Mouse (Mus musculus): ENCODE data around the gene Mst1. TPM values are rescaled to one million over a fixed set of nuclear protein-coding genes. Genes with fewer than 3 reads are reported as not detected.

The Mst1 gene
- polyA plus RNA-seq, 1 experiment from 2014 or later: not detected

DNA sequence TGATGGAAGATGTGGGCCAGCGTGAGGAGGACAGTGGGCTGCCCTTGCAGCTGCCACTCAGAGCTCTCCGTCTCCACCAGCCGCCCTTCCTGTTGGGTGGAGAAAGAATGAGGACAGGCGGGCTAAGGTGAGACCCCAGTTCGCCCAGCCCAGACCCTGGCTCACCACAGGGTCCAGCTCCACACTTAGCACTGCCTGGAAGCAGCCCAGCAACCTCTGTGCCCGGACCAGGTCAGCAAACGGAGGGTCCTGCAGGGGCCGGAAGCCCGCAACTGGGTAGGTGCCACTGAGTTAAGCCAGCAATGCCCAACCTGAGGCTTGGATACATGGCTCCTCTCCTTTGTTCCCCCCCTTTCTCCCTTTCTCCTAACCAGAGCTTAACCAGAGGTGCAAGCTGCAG is 11.2 kb upstream of the Mst1 start:
- ATAC-seq (ENCODE audit: low FRiP score, low TSS enrichment): no peak
- WGBS: 87% methylated on average over 9 of the region's 9 CpGs

GRCm38 (mm10) chr9:108069529-108069928 is 10.7 kb upstream of the Mst1 start:
- H3K9ac ChIP-seq (replicated peaks; ENCODE audit: low read length): no peak overlapping the region
- H3K4me3 ChIP-seq (replicated peaks; ENCODE audit: low read depth, low read length): no peak overlapping the region
- WGBS: 90% methylated on average over 7 of the region's 7 CpGs
- peaks cover 39% of the 10 kb centered on the region for H3K36me3 ChIP-seq (ENCODE audit: control insufficient read depth, insufficient read depth, low read length)
- no peak overlapping the region for H3K4me2 ChIP-seq (ENCODE audit: low read length)
- DNase-seq (no peak), ATAC-seq (ENCODE audit: low FRiP score, low TSS enrichment) (no peak)
- no peaks in the 10 kb centered on the region for H3K4me1 ChIP-seq (ENCODE audit: control insufficient read depth, insufficient read depth, low read length)
- H3K9me3 ChIP-seq (ENCODE audit: control insufficient read depth, low read length): no peaks in the 10 kb centered on the region
- H3K27me3 ChIP-seq (ENCODE audit: control insufficient read depth, insufficient read depth, low read length): no peaks in the 10 kb centered on the region
- H3K27ac ChIP-seq (replicated peaks; ENCODE audit: low read depth, low read length): no peak overlapping the region

More for the DNA sequence above, 11.2 kb upstream of the Mst1 start:
- no peaks in the 10 kb centered on the region for H3K4me1 ChIP-seq (ENCODE audit: control insufficient read depth, insufficient read depth, low read length)
- no peak overlapping the region for H3K27ac ChIP-seq (replicated peaks; ENCODE audit: low read depth, low read length)
- DNase-seq: no peak
- no peaks in the 10 kb centered on the region for H3K9me3 ChIP-seq (ENCODE audit: control insufficient read depth, low read length)
- no peak overlapping the region for H3K9ac ChIP-seq (replicated peaks; ENCODE audit: low read length)
- H3K4me3 ChIP-seq (replicated peaks; ENCODE audit: low read depth, low read length): no peak overlapping the region
- H3K36me3 ChIP-seq (ENCODE audit: control insufficient read depth, insufficient read depth, low read length): peaks cover 42% of the 10 kb centered on the region
- H3K4me2 ChIP-seq (ENCODE audit: low read length): no peak overlapping the region
- no peaks in the 10 kb centered on the region for H3K27me3 ChIP-seq (ENCODE audit: control insufficient read depth, insufficient read depth, low read length)

GRCm38 (mm10) chr9:108071801-108072200 is 8.4 kb upstream of the Mst1 start:
- no peak overlapping the region for H3K4me2 ChIP-seq (ENCODE audit: low read length)
- H3K27me3 ChIP-seq (ENCODE audit: control insufficient read depth, insufficient read depth, low read length): no peaks in the 10 kb centered on the region
- no peaks in the 10 kb centered on the region for H3K4me1 ChIP-seq (ENCODE audit: control insufficient read depth, insufficient read depth, low read length)
- H3K9ac ChIP-seq (replicated peaks; ENCODE audit: low read length): no peak overlapping the region
- no peak for DNase-seq
- H3K4me3 ChIP-seq (replicated peaks; ENCODE audit: low read depth, low read length): no peak overlapping the region
- peaks cover 33% of the 10 kb centered on the region for H3K36me3 ChIP-seq (ENCODE audit: control insufficient read depth, insufficient read depth, low read length)
- WGBS: 90% methylated on average over 4 of the region's 4 CpGs
- no peak for ATAC-seq (ENCODE audit: low FRiP score, low TSS enrichment)
- H3K9me3 ChIP-seq (ENCODE audit: control insufficient read depth, low read length): no peaks in the 10 kb centered on the region
- H3K27ac ChIP-seq (replicated peaks; ENCODE audit: low read depth, low read length): no peak overlapping the region

DNA sequence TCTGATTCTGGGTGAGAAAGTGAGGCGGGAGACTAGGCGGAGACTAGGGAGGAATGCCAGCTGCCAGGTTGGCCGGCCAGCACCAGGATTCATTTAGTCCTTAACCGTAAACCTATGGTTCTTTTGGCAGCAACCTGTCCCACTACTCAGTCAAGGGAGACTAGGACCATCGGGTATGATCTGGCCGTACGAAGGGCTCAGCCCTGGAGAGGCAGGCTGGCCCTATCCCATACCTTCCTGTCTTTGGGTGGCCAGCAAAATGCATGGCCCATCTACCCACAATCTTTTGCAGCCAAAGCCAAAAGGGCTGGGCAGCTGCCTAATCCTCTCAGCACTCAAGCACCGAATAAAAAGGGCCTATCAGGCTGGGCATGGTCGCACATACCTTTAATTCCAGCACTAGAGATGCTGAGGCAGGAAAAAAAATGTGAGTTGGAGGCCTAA is 7.7 kb upstream of the Mst1 start:
- Histone ChIP-seq H3K9ac (replicated peaks; ENCODE audit: low read length) (no peak overlapping the region), H3K4me1 (ENCODE audit: control insufficient read depth, insufficient read depth, low read length) (no peaks in the 10 kb centered on the region), H3K27ac (replicated peaks; ENCODE audit: low read depth, low read length) (no peak overlapping the region), H3K36me3 (ENCODE audit: control insufficient read depth, insufficient read depth, low read length) (peaks cover 34% of the 10 kb centered on the region), H3K4me2 (ENCODE audit: low read length) (no peak overlapping the region), H3K4me3 (replicated peaks; ENCODE audit: low read depth, low read length) (no peak overlapping the region), H3K9me3 (ENCODE audit: control insufficient read depth, low read length) (no peaks in the 10 kb centered on the region), H3K27me3 (ENCODE audit: control insufficient read depth, insufficient read depth, low read length) (no peaks in the 10 kb centered on the region)
- DNase-seq (no peak), ATAC-seq (ENCODE audit: low FRiP score, low TSS enrichment) (no peak)
- WGBS: 60% methylated on average over 9 of the region's 9 CpGs

GRCm38 (mm10) chr9:108073141-108073930 is 6.9 kb upstream of the Mst1 start:
- no peak for ATAC-seq (ENCODE audit: low FRiP score, low TSS enrichment)
- H3K27ac ChIP-seq (replicated peaks; ENCODE audit: low read depth, low read length): no peak overlapping the region

DNA sequence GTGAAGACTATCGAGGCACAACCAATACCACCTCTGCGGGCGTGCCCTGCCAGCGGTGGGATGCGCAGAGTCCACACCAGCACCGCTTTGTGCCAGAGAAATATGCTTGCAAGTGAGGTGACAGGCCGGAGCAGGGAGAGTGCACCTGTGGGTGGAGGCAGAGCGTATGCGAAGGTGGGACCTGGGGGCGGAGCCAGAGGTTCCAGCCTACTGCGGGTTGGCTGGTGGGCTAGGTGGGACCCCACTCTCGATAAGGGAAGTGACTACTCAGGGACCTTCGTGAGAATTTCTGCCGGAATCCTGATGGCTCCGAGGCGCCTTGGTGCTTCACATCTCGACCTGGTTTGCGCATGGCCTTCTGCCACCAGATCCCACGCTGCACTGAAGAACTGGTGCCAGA is 2.3 kb downstream of the Mst1 start:
- ATAC-seq (ENCODE audit: low FRiP score, low TSS enrichment) (no peak), DNase-seq (peak; percentile 5)
- Histone ChIP-seq H3K4me2 (ENCODE audit: low read length) (peak overlapping the region; percentile 29; the same call in 1 of the 2 replicates), H3K9me3 (ENCODE audit: control insufficient read depth, low read length) (no peaks in the 10 kb centered on the region), H3K27me3 (ENCODE audit: control insufficient read depth, insufficient read depth, low read length) (peaks cover 23% of the 10 kb centered on the region), H3K27ac (replicated peaks; ENCODE audit: low read depth, low read length) (no peak overlapping the region), H3K36me3 (ENCODE audit: control insufficient read depth, insufficient read depth, low read length) (peaks cover 35% of the 10 kb centered on the region), H3K9ac (replicated peaks; ENCODE audit: low read length) (peak overlapping the region; percentile 12; the same call in 1 of the 2 replicates), H3K4me1 (ENCODE audit: control insufficient read depth, insufficient read depth, low read length) (peaks cover 15% of the 10 kb centered on the region), H3K4me3 (replicated peaks; ENCODE audit: low read depth, low read length) (no peak overlapping the region)
- 8% methylated on average over 19 of the region's 19 CpGs for WGBS

More at GRCm38 (mm10) chr9:108073141-108073930, 6.9 kb upstream of the Mst1 start:
- no peak for DNase-seq
- Histone ChIP-seq H3K4me1 (ENCODE audit: control insufficient read depth, insufficient read depth, low read length) (peaks cover 6% of the 10 kb centered on the region), H3K9ac (replicated peaks; ENCODE audit: low read length) (0 out of 2 replicates have a peak overlapping the region, but pooled peaks have one; percentile 16), H3K9me3 (ENCODE audit: control insufficient read depth, low read length) (no peaks in the 10 kb centered on the region), H3K4me3 (replicated peaks; ENCODE audit: low read depth, low read length) (no peak overlapping the region), H3K4me2 (ENCODE audit: low read length) (no peak overlapping the region), H3K27me3 (ENCODE audit: control insufficient read depth, insufficient read depth, low read length) (no peaks in the 10 kb centered on the region), H3K36me3 (ENCODE audit: control insufficient read depth, insufficient read depth, low read length) (peaks cover 34% of the 10 kb centered on the region)
- 68% methylated on average over 7 of the region's 7 CpGs for WGBS

- Histone ChIP-seq H3K27ac (replicated peaks; ENCODE audit: low read depth, low read length) (no peak within 1 kb of the TSS), H3K9me3 (ENCODE audit: control insufficient read depth, low read length) (no peaks in the 10 kb centered on the region), H3K27me3 (ENCODE audit: control insufficient read depth, insufficient read depth, low read length) (peaks cover 23% of the 10 kb centered on the region), H3K4me3 (replicated peaks; ENCODE audit: low read depth, low read length) (no peak within 1 kb of the TSS), H3K4me2 (ENCODE audit: low read length) (peak within 1 kb of the TSS; percentile 29; the same call in 1 of the 2 replicates), H3K4me1 (ENCODE audit: control insufficient read depth, insufficient read depth, low read length) (peaks cover 12% of the 10 kb centered on the region), H3K36me3 (ENCODE audit: control insufficient read depth, insufficient read depth, low read length) (peaks cover 40% of the 10 kb centered on the region), H3K9ac (replicated peaks; ENCODE audit: low read length) (peak within 1 kb of the TSS; percentile 12; the same call in 1 of the 2 replicates)
- DNase-seq: no peak
- ATAC-seq (ENCODE audit: low FRiP score, low TSS enrichment): no peak
- 40% methylated on average over 12 of the region's 12 CpGs for WGBS
Measured at GRCm38 (mm10) chr9:108082988-108083431, 2.8 kb downstream of the Mst1 start, which contains the start of gene Rnf123. TSS of gene Rnf123 (minus strand) at chr9:108083346.

- DNase-seq (no peak), ATAC-seq (ENCODE audit: low FRiP score, low TSS enrichment) (no peak)
- WGBS: 88% methylated on average over 6 of the region's 6 CpGs
- H3K9ac ChIP-seq (replicated peaks; ENCODE audit: low read length): no peak overlapping the region
- H3K4me3 ChIP-seq (replicated peaks; ENCODE audit: low read depth, low read length): no peak overlapping the region
- no peak overlapping the region for H3K27ac ChIP-seq (replicated peaks; ENCODE audit: low read depth, low read length)
- H3K27me3 ChIP-seq (ENCODE audit: control insufficient read depth, insufficient read depth, low read length): peaks cover 23% of the 10 kb centered on the region
- peaks cover 45% of the 10 kb centered on the region for H3K36me3 ChIP-seq (ENCODE audit: control insufficient read depth, insufficient read depth, low read length)
- H3K4me1 ChIP-seq (ENCODE audit: control insufficient read depth, insufficient read depth, low read length): peaks cover 7% of the 10 kb centered on the region
- H3K4me2 ChIP-seq (ENCODE audit: low read length): no peak overlapping the region
- no peaks in the 10 kb centered on the region for H3K9me3 ChIP-seq (ENCODE audit: control insufficient read depth, low read length)
Measured at GRCm38 (mm10) chr9:108083561-108083960, 3.3 kb downstream of the Mst1 start.

DNA sequence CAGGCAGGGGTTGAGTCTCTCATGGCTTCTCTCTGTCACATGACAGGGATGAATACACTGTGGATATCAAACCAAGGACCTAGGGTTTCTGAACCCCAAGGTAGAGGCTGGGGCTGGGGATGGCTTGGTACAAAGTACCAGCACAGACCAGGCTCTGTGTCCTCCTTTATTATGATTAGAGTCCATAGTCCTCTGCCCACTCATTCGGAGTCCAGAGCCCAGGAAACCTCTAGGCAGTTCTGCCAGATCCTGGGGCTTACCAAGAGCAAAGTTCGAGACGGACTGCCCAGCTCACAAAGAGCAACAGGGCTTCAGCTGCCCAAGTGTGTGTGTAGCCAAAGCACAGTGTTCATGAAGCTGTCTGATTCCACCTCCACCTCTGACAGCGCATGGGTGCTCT is 5.0 kb downstream of the Mst1 start:
- Histone ChIP-seq H3K27me3 (ENCODE audit: control insufficient read depth, insufficient read depth, low read length) (peaks cover 23% of the 10 kb centered on the region), H3K4me3 (replicated peaks; ENCODE audit: low read depth, low read length) (no peak overlapping the region), H3K27ac (replicated peaks; ENCODE audit: low read depth, low read length) (no peak overlapping the region), H3K9me3 (ENCODE audit: control insufficient read depth, low read length) (no peaks in the 10 kb centered on the region), H3K4me1 (ENCODE audit: control insufficient read depth, insufficient read depth, low read length) (no peaks in the 10 kb centered on the region), H3K4me2 (ENCODE audit: low read length) (no peak overlapping the region), H3K9ac (replicated peaks; ENCODE audit: low read length) (no peak overlapping the region; the same call in 1 of the 2 replicates), H3K36me3 (ENCODE audit: control insufficient read depth, insufficient read depth, low read length) (peaks cover 62% of the 10 kb centered on the region)
- ATAC-seq (ENCODE audit: low FRiP score, low TSS enrichment) (no peak), DNase-seq (no peak)
- WGBS: 95% methylated on average over 4 of the region's 4 CpGs

All from midbrain, embryonic 14.5 days (tissue).